Mouse (Mus musculus) G1E (cell line): Measurements from ENCODE around the gene Acat2. TPM values are rescaled to one million over a fixed set of nuclear protein-coding genes. Genes with fewer than 3 reads are reported as not detected.
"Not testable (repeated sequence)": the region's sequence is repeated elsewhere in the genome, so short reads cannot be mapped to it uniquely, and the experiment has no call there.

Experiments used
- ATAC-seq: 2 replicates; pipeline ENCODE4 v1.8.0; 2016; ENCODE audit warnings: mild to moderate bottlenecking; ENCODE audit not compliant: insufficient number of reproducible peaks, poor library complexity, low FRiP score, severe bottlenecking; ENCODE audit errors: extremely low read depth
- DNase-seq: peaks from one replicate; pipeline ENCODE4 v3.0.0; 2012; ENCODE audit warnings: low spot score
- H3K27me3 ChIP-seq: 2 replicates; pipeline ENCODE4 v1.6.1; 2012; ENCODE audit warnings: mild to moderate bottlenecking, low read length, inconsistent platforms; ENCODE audit not compliant: insufficient read depth
- H3K36me3 ChIP-seq: replicated peaks from 2 replicates; pipeline ENCODE3; 2012; ENCODE audit warnings: mild to moderate bottlenecking, inconsistent platforms
- H3K4me1 ChIP-seq: 2 replicates; pipeline ENCODE4 v1.6.1; 2012; ENCODE audit warnings: low read depth, low read length, inconsistent platforms, mixed read lengths; ENCODE audit not compliant: insufficient read depth
- H3K4me3 ChIP-seq: 2 replicates; pipeline ENCODE4 v1.5.1; 2012; ENCODE audit warnings: low read depth, mild to moderate bottlenecking, inconsistent platforms, low read length, moderate library complexity, mixed read lengths
- H3K9me3 ChIP-seq: replicated peaks from 2 replicates; pipeline ENCODE4 v1.6.1; 2012; ENCODE audit warnings: inconsistent platforms
- CTCF ChIP-seq: IDR thresholded peaks from 2 replicates; pipeline ENCODE4 v1.5.1; 2012; ENCODE audit warnings: low read depth, low read length, inconsistent platforms, mixed read lengths
- GATA1 ChIP-seq: IDR thresholded peaks from 2 replicates; pipeline ENCODE4 v1.6.1; 2012; ENCODE audit warnings: borderline replicate concordance, low read length, inconsistent platforms, mixed read lengths
- GATA2 ChIP-seq: IDR thresholded peaks from 2 replicates; pipeline ENCODE4 v1.6.1; 2012; ENCODE audit warnings: low read depth, low read length, inconsistent platforms, borderline replicate concordance
- POLR2AphosphoS5 ChIP-seq: IDR thresholded peaks from 2 replicates; pipeline ENCODE4 v1.6.1; 2012; ENCODE audit warnings: low read depth, low read length, inconsistent platforms; ENCODE audit not compliant: insufficient replicate concordance
- TAL1 ChIP-seq: conservative IDR thresholded peaks from 2 replicates; pipeline ENCODE4 v1.6.1; 2012; ENCODE audit warnings: low read depth, low read length, inconsistent platforms, mixed read lengths
- polyA plus RNA-seq: library from polyadenylated mRNA; stranded (reverse); fragments of >175 nt; gene quantifications from 2 replicates; pipeline ENCODE4 v1.2.3, GENCODE M21; 2012
- total RNA-seq, 2 experiments: library from RNA; stranded (forward) in 1 of 2; stranded (reverse) in 1 of 2; fragments of 200-1000 nt in 1 of 2; fragments of >200 nt in 1 of 2; fragmentation: Nextera tagmentation in 1 of 2; gene quantifications; 2 replicates each; pipeline ENCODE4 v1.2.3; 2014 to 2017

The Acat2 gene
- total and polyA plus RNA-seq, 3 experiments = 14.4 to 98.6 (median 36.6) TPM

- ATAC-seq = no peak
- Histone ChIP-seq H3K9me3 (no peaks in the 10 kb centered on the region), H3K4me3 (no peak overlapping the region), H3K4me1 (peaks cover 31% of the 10 kb centered on the region), H3K27me3 (no peaks in the 10 kb centered on the region), H3K36me3 (peaks cover 49% of the 10 kb centered on the region)
- TF ChIP-seq POLR2AphosphoS5 (no peak), GATA1 (no peak), CTCF (no peak), TAL1 (no peak), GATA2 (no peak)
- DNase-seq = no peak
Observed at GRCm38 (mm10) chr17:12963476-12963875, 2.9 kb upstream of the Acat2 start.

GRCm38 (mm10) chr17:12959377-12959776 lies 1.2 kb downstream of the Acat2 start:
- H3K27me3 ChIP-seq, ATAC-seq, DNase-seq, H3K9me3 ChIP-seq: not testable (repeated sequence)
- Histone ChIP-seq H3K36me3 (peaks cover 40% of the 10 kb centered on the region), H3K4me3 (peak overlapping the region; percentile 60), H3K4me1 (peaks cover 43% of the 10 kb centered on the region)

GRCm38 (mm10) chr17:12956664-12957063 lies 3.9 kb downstream of the Acat2 start:
- Histone ChIP-seq H3K9me3 (no peaks in the 10 kb centered on the region), H3K4me3 (no peak overlapping the region), H3K36me3 (peaks cover 44% of the 10 kb centered on the region), H3K27me3 (no peaks in the 10 kb centered on the region), H3K4me1 (peaks cover 39% of the 10 kb centered on the region)
- ATAC-seq = no peak
- DNase-seq = no peak
- no peak for TF ChIP-seq POLR2AphosphoS5
- TF ChIP-seq TAL1 = no peak
- TF ChIP-seq GATA1 = no peak
- no peak for TF ChIP-seq CTCF
- no peak for TF ChIP-seq GATA2

- no peak overlapping the region for H3K4me3 ChIP-seq
- H3K4me1 ChIP-seq = peaks cover 9% of the 10 kb centered on the region; the same call in 1 of the 2 replicates
- H3K36me3 ChIP-seq = peaks cover 76% of the 10 kb centered on the region
- TF ChIP-seq TAL1 (no peak), CTCF (no peak), POLR2AphosphoS5 (no peak), GATA1 (no peak), GATA2 (no peak)
- ATAC-seq = no peak
- no peaks in the 10 kb centered on the region for H3K9me3 ChIP-seq
- no peak for DNase-seq
- H3K27me3 ChIP-seq = no peaks in the 10 kb centered on the region
Observed at GRCm38 (mm10) chr17:12949669-12950068, 10.9 kb downstream of the Acat2 start.

GRCm38 (mm10) chr17:12942459-12943162 lies 17.9 kb downstream of the Acat2 start:
- Histone ChIP-seq H3K27me3 (peaks cover 3% of the 10 kb centered on the region; the same call in 1 of the 2 replicates), H3K36me3 (peaks cover 53% of the 10 kb centered on the region), H3K4me1 (peaks cover 6% of the 10 kb centered on the region), H3K4me3 (no peak overlapping the region), H3K9me3 (no peaks in the 10 kb centered on the region)
- no peak for DNase-seq
- TF ChIP-seq POLR2AphosphoS5 (no peak), GATA1 (no peak), GATA2 (no peak), CTCF (no peak), TAL1 (no peak)
- no peak for ATAC-seq

- ATAC-seq = no peak
- Histone ChIP-seq H3K4me1 (peaks cover 6% of the 10 kb centered on the region), H3K27me3 (peaks cover 3% of the 10 kb centered on the region; the same call in 1 of the 2 replicates), H3K9me3 (no peaks in the 10 kb centered on the region), H3K36me3 (peaks cover 47% of the 10 kb centered on the region), H3K4me3 (no peak overlapping the region)
- DNase-seq = no peak
- no peak for TF ChIP-seq POLR2AphosphoS5
- no peak for TF ChIP-seq TAL1
- no peak for TF ChIP-seq CTCF
- no peak for TF ChIP-seq GATA1
- no peak for TF ChIP-seq GATA2
Observed at GRCm38 (mm10) chr17:12941543-12942260, 18.8 kb downstream of the Acat2 start.
